Mouse (Mus musculus): Measurements from ENCODE around the gene Pja2. TPM values are rescaled to one million over a fixed set of nuclear protein-coding genes. Genes with fewer than 3 reads are reported as not detected.
A peak's percentile ranks its signal among the peaks of the same experiment; 100 is the strongest.

Gene Pja2
- polyA plus RNA-seq, 2 experiments: 7.0 to 13.6 TPM

DNA sequence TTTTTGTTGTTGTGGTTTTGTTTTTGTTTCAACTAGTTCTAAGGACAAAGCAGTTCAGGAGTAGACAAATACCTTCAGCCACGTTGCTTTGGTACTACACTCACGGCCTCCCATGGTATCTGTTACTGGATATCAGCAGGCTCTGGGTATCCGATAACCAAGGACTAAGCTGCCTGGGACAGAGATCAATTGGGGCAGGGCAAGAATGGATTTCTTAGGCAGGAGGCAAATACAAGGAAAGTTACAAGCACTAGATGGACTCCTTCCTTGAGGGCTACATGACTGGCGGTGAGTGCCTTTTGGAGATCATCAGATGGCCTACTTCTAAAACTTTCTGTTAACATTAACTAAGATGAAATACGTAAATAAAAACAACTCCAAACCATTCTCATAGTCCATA lies 55.0 kb downstream of the Pja2 start:
- no peak overlapping the region for H3K4me3 ChIP-seq (ENCODE audit: insufficient read depth in 1 of 2, low read depth in 2 of 2, low read length in 2 of 2)
- H3K27ac ChIP-seq: no peak overlapping the region
- no peaks in the 10 kb centered on the region for H3K27me3 ChIP-seq (ENCODE audit: control insufficient read depth, insufficient read depth, low read length)
- no peak for ATAC-seq (ENCODE audit: insufficient read depth)
- H3K4me2 ChIP-seq (ENCODE audit: low read depth): no peak overlapping the region
- peaks cover 0 to 4% of the 10 kb centered on the region in 2 experiments; a peak in 2 of 4 replicates for H3K4me1 ChIP-seq (replicated peaks; ENCODE audit: control insufficient read depth in 2 of 2, insufficient read depth in 2 of 2, low read length in 1 of 2)
- no peaks in the 10 kb centered on the region for H3K36me3 ChIP-seq (replicated peaks; ENCODE audit: control insufficient read depth, insufficient read depth, low read depth)
- WGBS (ENCODE audit: insufficient replicate concordance): 81% methylated on average over 5 of the region's 5 CpGs
- no peaks in the 10 kb centered on the region for H3K9me3 ChIP-seq (ENCODE audit: control insufficient read depth, low read length)
- no peak for TF ChIP-seq EP300 (IDR thresholded peaks at IDR 0.05; ENCODE audit: low read depth)
- no peak for TF ChIP-seq CTCF (IDR thresholded peaks at IDR 0.05; ENCODE audit: low read depth)
- DNase-seq (ENCODE audit: low read depth in 3 of 3, low spot score in 3 of 3): no peak
- no peak overlapping the region for H3K9ac ChIP-seq (replicated peaks)

DNA sequence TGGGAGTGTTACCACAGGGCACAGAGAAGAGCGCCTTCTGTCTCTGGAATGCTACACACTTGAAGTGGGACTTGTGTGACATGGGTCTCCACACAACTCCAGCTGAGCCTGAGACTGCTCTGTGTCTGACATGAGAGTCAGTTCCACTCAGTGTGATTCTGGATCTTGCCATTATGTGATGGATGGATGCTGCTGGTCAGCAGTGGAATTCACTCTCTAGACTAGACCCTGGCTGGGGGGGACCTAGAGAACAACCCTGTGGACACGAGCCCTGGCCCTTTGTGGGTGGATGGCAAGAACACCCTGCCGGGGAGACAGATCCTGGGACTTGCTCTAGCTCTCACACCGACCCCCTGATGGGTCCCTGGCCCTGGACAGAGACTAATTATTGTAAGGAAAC lies 56.5 kb downstream of the Pja2 start:
- Histone ChIP-seq H3K4me3 (ENCODE audit: insufficient read depth in 1 of 2, low read depth in 2 of 2, low read length in 2 of 2) (no peak overlapping the region), H3K27me3 (ENCODE audit: control insufficient read depth, insufficient read depth, low read length) (no peaks in the 10 kb centered on the region), H3K4me2 (ENCODE audit: low read depth) (no peak overlapping the region), H3K4me1 (replicated peaks; ENCODE audit: control insufficient read depth in 2 of 2, insufficient read depth in 2 of 2, low read length in 1 of 2) (peaks cover 0 to 4% of the 10 kb centered on the region in 2 experiments; a peak in 2 of 4 replicates), H3K27ac (no peak overlapping the region), H3K9ac (replicated peaks) (no peak overlapping the region), H3K36me3 (replicated peaks; ENCODE audit: control insufficient read depth, insufficient read depth, low read depth) (no peaks in the 10 kb centered on the region), H3K9me3 (ENCODE audit: control insufficient read depth, low read length) (no peaks in the 10 kb centered on the region)
- 74% methylated on average over 4 of the region's 4 CpGs for WGBS (ENCODE audit: insufficient replicate concordance)
- no peak for ATAC-seq (ENCODE audit: insufficient read depth)
- no peak for TF ChIP-seq EP300 (IDR thresholded peaks at IDR 0.05; ENCODE audit: low read depth)
- TF ChIP-seq CTCF (IDR thresholded peaks at IDR 0.05; ENCODE audit: low read depth): no peak
- DNase-seq (ENCODE audit: low read depth in 3 of 3, low spot score in 3 of 3): no peak

DNA sequence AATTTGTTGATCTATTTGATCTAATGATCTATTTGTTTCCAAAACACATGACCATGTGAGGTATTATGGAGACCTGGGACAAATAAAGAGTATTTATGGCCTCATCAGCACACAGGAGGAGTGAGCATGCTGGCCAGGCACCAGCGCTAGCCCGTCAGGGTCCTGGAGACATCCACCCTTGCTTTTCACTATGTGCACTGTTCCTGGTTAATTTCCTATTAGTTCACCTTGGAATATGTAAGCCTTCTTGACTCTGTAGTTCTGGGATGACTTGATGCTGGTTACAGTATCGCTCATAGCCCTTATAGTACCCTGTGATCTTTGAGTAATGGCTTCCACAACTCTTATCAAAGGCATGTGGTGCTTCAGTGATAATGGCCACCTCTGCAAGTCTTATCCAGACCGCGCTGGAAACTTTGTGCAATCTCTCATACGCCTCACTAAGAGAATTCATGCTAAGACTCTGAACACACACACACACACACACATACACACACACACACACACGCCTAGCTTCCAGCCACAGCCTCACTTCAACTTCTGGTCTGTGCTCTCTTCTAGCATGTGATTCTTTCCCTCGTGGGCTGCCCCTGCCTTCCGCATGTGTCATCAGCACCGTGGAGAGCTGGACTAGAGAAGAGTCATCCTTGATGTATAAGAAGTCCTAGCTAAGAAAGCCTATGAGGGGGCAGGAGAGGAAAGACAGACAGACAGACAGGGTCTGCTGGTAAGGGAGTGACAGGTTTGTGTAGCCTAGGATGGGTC lies 57.2 kb downstream of the Pja2 start:
- Histone ChIP-seq H3K4me1 (replicated peaks; ENCODE audit: control insufficient read depth in 2 of 2, insufficient read depth in 2 of 2, low read length in 1 of 2) (peaks cover 0 to 4% of the 10 kb centered on the region in 2 experiments; a peak in 2 of 4 replicates), H3K27ac (no peak overlapping the region), H3K4me3 (ENCODE audit: insufficient read depth in 1 of 2, low read depth in 2 of 2, low read length in 2 of 2) (no peak overlapping the region), H3K36me3 (replicated peaks; ENCODE audit: control insufficient read depth, insufficient read depth, low read depth) (no peaks in the 10 kb centered on the region), H3K4me2 (ENCODE audit: low read depth) (no peak overlapping the region), H3K27me3 (ENCODE audit: control insufficient read depth, insufficient read depth, low read length) (no peaks in the 10 kb centered on the region), H3K9me3 (ENCODE audit: control insufficient read depth, low read length) (no peaks in the 10 kb centered on the region), H3K9ac (replicated peaks) (no peak overlapping the region)
- TF ChIP-seq CTCF (IDR thresholded peaks at IDR 0.05; ENCODE audit: low read depth) (no peak), EP300 (IDR thresholded peaks at IDR 0.05; ENCODE audit: low read depth) (no peak)
- WGBS (ENCODE audit: insufficient replicate concordance): 54% methylated on average over 10 of the region's 10 CpGs
- DNase-seq (ENCODE audit: low read depth in 3 of 3, low spot score in 3 of 3): no peak
- ATAC-seq (ENCODE audit: insufficient read depth): peak; percentile 63

DNA sequence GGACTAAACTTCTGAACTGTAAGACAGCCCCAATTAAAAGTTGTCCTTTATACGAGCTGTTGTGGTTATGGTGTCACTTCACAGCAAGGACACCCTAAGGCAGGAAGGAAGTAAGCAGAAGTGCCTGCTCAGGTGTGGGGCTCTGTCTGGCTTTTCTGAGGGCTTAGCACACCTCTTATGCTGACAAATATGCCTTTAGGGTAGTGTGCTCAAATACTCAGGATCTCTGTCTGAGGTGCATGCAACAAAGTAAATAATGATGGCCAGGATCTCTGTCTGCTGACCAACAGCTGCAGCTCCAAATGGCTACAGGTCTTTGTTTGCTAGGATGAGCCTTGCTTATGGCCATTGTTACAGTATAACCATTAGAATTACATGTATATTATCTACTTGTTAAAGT lies 71.1 kb downstream of the Pja2 start:
- DNase-seq (ENCODE audit: low read depth in 3 of 3, low spot score in 3 of 3): no peak
- no peak overlapping the region for H3K4me2 ChIP-seq (ENCODE audit: low read depth)
- H3K27me3 ChIP-seq (ENCODE audit: control insufficient read depth, insufficient read depth, low read length): no peaks in the 10 kb centered on the region
- ATAC-seq (ENCODE audit: insufficient read depth): no peak
- no peaks in the 10 kb centered on the region for H3K4me1 ChIP-seq (replicated peaks; ENCODE audit: control insufficient read depth in 2 of 2, insufficient read depth in 2 of 2, low read length in 1 of 2)
- H3K36me3 ChIP-seq (replicated peaks; ENCODE audit: control insufficient read depth, insufficient read depth, low read depth): no peaks in the 10 kb centered on the region
- no peak overlapping the region for H3K27ac ChIP-seq
- H3K4me3 ChIP-seq (ENCODE audit: insufficient read depth in 1 of 2, low read depth in 2 of 2, low read length in 2 of 2): no peak overlapping the region
- no peak for TF ChIP-seq EP300 (IDR thresholded peaks at IDR 0.05; ENCODE audit: low read depth)
- no peak for TF ChIP-seq CTCF (IDR thresholded peaks at IDR 0.05; ENCODE audit: low read depth)
- H3K9ac ChIP-seq (replicated peaks): no peak overlapping the region
- H3K9me3 ChIP-seq (ENCODE audit: control insufficient read depth, low read length): no peaks in the 10 kb centered on the region
- WGBS (ENCODE audit: insufficient replicate concordance): 39% methylated on average over 1 of the region's 1 CpGs

DNA sequence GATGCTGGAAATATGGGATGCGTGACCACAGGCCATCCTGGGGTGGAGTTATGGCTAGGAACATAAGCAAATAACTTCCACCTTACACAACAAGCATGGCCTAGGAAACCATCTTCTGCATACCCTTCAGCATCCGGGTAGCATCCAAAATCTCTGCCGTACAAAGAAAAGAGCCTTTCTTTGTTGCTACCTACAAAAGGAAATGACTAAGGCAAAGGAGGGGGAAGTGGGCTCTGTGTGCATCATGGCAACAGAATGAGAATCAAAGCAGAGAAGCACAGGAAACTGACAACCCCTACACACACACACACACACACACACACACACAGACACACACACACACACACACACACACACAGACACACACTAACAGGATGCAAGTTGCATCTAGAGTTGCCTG lies 83.5 kb downstream of the Pja2 start:
- TF ChIP-seq CTCF (IDR thresholded peaks at IDR 0.05; ENCODE audit: low read depth) (no peak), EP300 (IDR thresholded peaks at IDR 0.05; ENCODE audit: low read depth) (no peak)
- Histone ChIP-seq H3K4me3 (ENCODE audit: insufficient read depth in 1 of 2, low read depth in 2 of 2, low read length in 2 of 2) (no peak overlapping the region), H3K27ac (no peak overlapping the region), H3K36me3 (replicated peaks; ENCODE audit: control insufficient read depth, insufficient read depth, low read depth) (no peaks in the 10 kb centered on the region), H3K4me2 (ENCODE audit: low read depth) (no peak overlapping the region), H3K27me3 (ENCODE audit: control insufficient read depth, insufficient read depth, low read length) (no peaks in the 10 kb centered on the region), H3K4me1 (replicated peaks; ENCODE audit: control insufficient read depth in 2 of 2, insufficient read depth in 2 of 2, low read length in 1 of 2) (no peaks in the 10 kb centered on the region), H3K9ac (replicated peaks) (no peak overlapping the region), H3K9me3 (ENCODE audit: control insufficient read depth, low read length) (no peaks in the 10 kb centered on the region)
- DNase-seq (ENCODE audit: low read depth in 3 of 3, low spot score in 3 of 3): no peak
- 64% methylated on average over 3 of the region's 3 CpGs for whole genome bisulfite sequencing (ENCODE audit: insufficient replicate concordance)
- ATAC-seq (ENCODE audit: insufficient read depth): no peak
